10 mouse cellular contexts compared by ENCODE assay signal in the genomic region with DNA sequence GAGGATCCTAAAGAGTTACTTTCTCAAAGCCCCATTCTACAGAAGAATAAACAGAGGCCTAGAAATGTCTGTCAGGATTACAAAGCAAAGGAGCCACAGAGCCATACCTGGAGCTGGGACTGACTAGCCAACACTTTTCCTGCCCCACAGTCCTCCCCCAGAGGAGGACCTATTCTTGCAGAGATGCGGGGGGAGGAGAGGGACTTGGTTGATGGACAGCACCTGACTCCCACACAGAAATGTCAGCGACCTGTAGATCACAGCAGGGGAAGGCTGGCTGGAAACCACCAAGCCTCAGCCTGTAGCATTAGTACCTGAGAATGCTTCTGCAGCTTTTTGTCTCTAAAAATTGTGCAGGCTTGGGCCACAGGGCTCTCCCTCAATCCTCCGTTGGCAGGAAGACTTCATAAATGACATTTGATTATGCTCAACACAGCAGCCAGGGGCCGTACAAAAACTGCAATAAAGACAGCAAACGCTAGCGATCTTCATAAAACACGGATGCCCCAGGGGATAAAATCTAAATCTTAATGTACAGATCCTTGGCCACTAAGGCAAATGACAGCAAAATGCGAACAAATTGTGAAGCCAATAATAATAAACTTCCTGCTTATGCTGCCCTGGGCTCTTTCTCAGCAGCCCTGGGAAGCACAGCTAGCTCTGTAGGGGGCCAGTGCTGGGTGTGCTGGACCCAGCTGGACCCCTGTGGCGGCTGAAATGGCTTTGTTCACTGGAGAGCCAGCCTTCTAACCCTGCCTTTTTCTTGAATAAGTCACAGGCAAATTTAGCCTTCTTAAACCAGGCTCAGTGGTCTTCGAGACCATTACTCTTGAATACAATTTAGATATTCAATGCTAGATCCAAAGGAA.
DNase-seq lines count a peak whose midpoint lies in the region; ATAC-seq lines count a peak whose summit lies in the region.
"Had no signal": no experiment of that assay in that cellular context is flagged by ENCODE, and none has a peak within 500 bp of the region (broad histone marks: within the 10 kb centered on the region; RNA-seq: fewer than 3 reads in every experiment).

No protein-coding gene starts in this region.

- 34% methylated on average over 10 of the region's 10 CpGs for WGBS in forebrain, embryonic 12.5 days
- WGBS in forebrain, embryonic 11.5 days: 37% methylated on average over 10 of the region's 10 CpGs
- 45% methylated on average over 10 of the region's 10 CpGs for WGBS in lung, embryonic 15.5 days
- 27% methylated on average over 10 of the region's 10 CpGs for WGBS in intestine, embryonic 16.5 days
- WGBS in stomach, embryonic 15.5 days: 37% methylated on average over 10 of the region's 10 CpGs

- no peaks in the 10 kb centered on the region for H3K27me3 ChIP-seq in forebrain, embryonic 12.5 days
- no peaks in the 10 kb centered on the region for H3K27me3 ChIP-seq in forebrain, embryonic 11.5 days (ENCODE audit: control insufficient read depth, insufficient read depth, low read length)
- H3K27me3 ChIP-seq in lung, embryonic 15.5 days: no peaks in the 10 kb centered on the region
- H3K27me3 ChIP-seq in intestine, embryonic 16.5 days (replicated peaks; ENCODE audit: control insufficient read depth, insufficient read depth, low read length): no peaks in the 10 kb centered on the region
- no peaks in the 10 kb centered on the region for H3K27me3 ChIP-seq in stomach, embryonic 15.5 days (replicated peaks)
- H3K27me3 ChIP-seq: heart, embryonic 15.5 days had no signal

- H3K4me2 ChIP-seq in forebrain, embryonic 12.5 days: no peak overlapping the region
- H3K4me2 ChIP-seq in forebrain, embryonic 11.5 days (ENCODE audit: low read depth, low read length, severe bottlenecking): no peak overlapping the region
- no peak overlapping the region for H3K4me2 ChIP-seq in lung, embryonic 15.5 days
- no peak overlapping the region for H3K4me2 ChIP-seq in intestine, embryonic 16.5 days (ENCODE audit: low read depth, low read length)
- H3K4me2 ChIP-seq in stomach, embryonic 15.5 days: no peak overlapping the region
- H3K4me2 ChIP-seq: heart, embryonic 15.5 days had no signal

- DNase-seq in forebrain, embryonic 11.5 days (ENCODE audit: low spot score): no peak
- DNase-seq in lung, postnatal 4 days: no peak
- DNase-seq in urinary bladder, postnatal 36 days (ENCODE audit: low spot score in 2 of 2): no peak
- DNase-seq: adrenal gland, adult 2 months had no signal

- no peak overlapping the region for H3K9ac ChIP-seq in forebrain, embryonic 12.5 days
- no peak overlapping the region for H3K9ac ChIP-seq in forebrain, embryonic 11.5 days (ENCODE audit: low read length)
- H3K9ac ChIP-seq in lung, embryonic 15.5 days: no peak overlapping the region
- no peak overlapping the region for H3K9ac ChIP-seq in intestine, embryonic 16.5 days (ENCODE audit: low read depth, low read length)
- H3K9ac ChIP-seq in stomach, embryonic 15.5 days: no peak overlapping the region
- H3K9ac ChIP-seq: heart, embryonic 15.5 days had no signal

- peaks cover 23% of the 10 kb centered on the region for H3K4me1 ChIP-seq in forebrain, embryonic 12.5 days
- no peaks in the 10 kb centered on the region; the same call in 1 of the 2 replicates for H3K4me1 ChIP-seq in forebrain, embryonic 11.5 days (replicated peaks; ENCODE audit: control insufficient read depth, insufficient read depth, low read length)
- 0 out of 2 replicates have a peak, but pooled peaks cover 12% of the 10 kb centered on the region for H3K4me1 ChIP-seq in lung, embryonic 15.5 days
- no peaks in the 10 kb centered on the region; the same call in 1 of the 2 replicates for H3K4me1 ChIP-seq in intestine, embryonic 16.5 days (ENCODE audit: control insufficient read depth, insufficient read depth, low read length)
- H3K4me1 ChIP-seq in stomach, embryonic 15.5 days: no peaks in the 10 kb centered on the region

- no peaks in the 10 kb centered on the region for H3K9me3 ChIP-seq in forebrain, embryonic 12.5 days
- H3K9me3 ChIP-seq in forebrain, embryonic 11.5 days (ENCODE audit: control insufficient read depth, low read length): no peaks in the 10 kb centered on the region
- no peaks in the 10 kb centered on the region for H3K9me3 ChIP-seq in lung, embryonic 15.5 days
- H3K9me3 ChIP-seq in intestine, embryonic 16.5 days (ENCODE audit: control insufficient read depth, low read length): no peaks in the 10 kb centered on the region
- no peaks in the 10 kb centered on the region for H3K9me3 ChIP-seq in stomach, embryonic 15.5 days
- H3K9me3 ChIP-seq: heart, embryonic 15.5 days had no signal

- no peaks in the 10 kb centered on the region for H3K36me3 ChIP-seq in forebrain, embryonic 12.5 days (replicated peaks)
- H3K36me3 ChIP-seq in forebrain, embryonic 11.5 days (ENCODE audit: control insufficient read depth, insufficient read depth, low read length): no peaks in the 10 kb centered on the region
- H3K36me3 ChIP-seq in lung, embryonic 15.5 days: no peaks in the 10 kb centered on the region
- H3K36me3 ChIP-seq in intestine, embryonic 16.5 days (ENCODE audit: control insufficient read depth, insufficient read depth, low read length): no peaks in the 10 kb centered on the region
- no peaks in the 10 kb centered on the region for H3K36me3 ChIP-seq in stomach, embryonic 15.5 days
- H3K36me3 ChIP-seq: heart, embryonic 15.5 days had no signal

- H3K27ac ChIP-seq in forebrain, embryonic 12.5 days: 0 out of 2 replicates have a peak overlapping the region, but pooled peaks have one; percentile 46
- H3K27ac ChIP-seq in forebrain, embryonic 11.5 days (ENCODE audit: low read depth, low read length): no peak overlapping the region
- H3K27ac ChIP-seq in lung, embryonic 15.5 days: peak overlapping the region; percentile 20; the same call in 1 of the 2 replicates
- H3K27ac ChIP-seq in intestine, embryonic 16.5 days (ENCODE audit: low read length): peak overlapping the region; percentile 64
- peak overlapping the region; percentile 9; the same call in 1 of the 2 replicates for H3K27ac ChIP-seq in stomach, embryonic 15.5 days
- H3K27ac ChIP-seq: heart, embryonic 15.5 days had no signal

- no peak for ATAC-seq in forebrain, embryonic 12.5 days (ENCODE audit: low FRiP score)
- ATAC-seq in forebrain, embryonic 11.5 days (replicated peaks; ENCODE audit: low FRiP score): no peak
- no peak for ATAC-seq in lung, embryonic 15.5 days (ENCODE audit: borderline replicate concordance, extremely low read depth, low FRiP score, low TSS enrichment)
- no peak for ATAC-seq in intestine, embryonic 16.5 days
- ATAC-seq in stomach, embryonic 15.5 days (ENCODE audit: insufficient read depth, low FRiP score, low read depth): no peak
- no peak for ATAC-seq in granulocyte monocyte progenitor cell, adult 5-6 weeks (replicated peaks; ENCODE audit: poor library complexity, severe bottlenecking)

- H3K4me3 ChIP-seq in forebrain, embryonic 12.5 days (replicated peaks): no peak overlapping the region
- no peak overlapping the region for H3K4me3 ChIP-seq in forebrain, embryonic 11.5 days (ENCODE audit: low read depth, low read length)
- no peak overlapping the region for H3K4me3 ChIP-seq in lung, embryonic 15.5 days
- no peak overlapping the region for H3K4me3 ChIP-seq in intestine, embryonic 16.5 days (ENCODE audit: low read length)
- H3K4me3 ChIP-seq in stomach, embryonic 15.5 days (replicated peaks): no peak overlapping the region
- H3K4me3 ChIP-seq: heart, embryonic 15.5 days had no signal
